Mouse (Mus musculus): ENCODE measurements around the gene Ggt5. TPM values are rescaled to one million over a fixed set of nuclear protein-coding genes. Genes with fewer than 3 reads are reported as not detected.
A peak's percentile ranks its signal among the peaks of the same experiment; 100 is the strongest.

The Ggt5 gene
- total RNA-seq, 4 experiments from 2014 or later, result 3.4 to 4.9 (median 4.9) TPM

DNA sequence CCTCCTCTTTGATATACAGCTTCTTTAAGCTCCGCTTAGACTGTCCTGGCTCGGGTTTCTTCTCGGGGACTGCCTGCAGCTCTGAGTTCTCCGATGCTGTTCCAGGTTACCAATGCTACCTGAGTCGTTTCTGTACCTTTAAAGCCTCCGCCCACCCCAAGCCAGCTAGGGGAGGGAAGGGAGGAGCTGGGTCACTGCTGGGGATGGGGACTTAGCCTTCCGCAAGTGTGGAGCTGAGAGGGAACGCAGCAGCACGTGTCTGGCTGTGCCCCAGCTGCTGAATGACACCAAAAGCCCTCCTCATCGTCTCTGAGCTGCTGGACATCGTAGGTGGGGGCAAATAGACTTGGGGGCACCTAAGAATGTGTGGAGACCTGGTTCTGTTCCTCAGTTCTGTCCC, 20.7 kb upstream of the Ggt5 start:
- no peak for DNase-seq (ENCODE audit: low spot score)

DNA sequence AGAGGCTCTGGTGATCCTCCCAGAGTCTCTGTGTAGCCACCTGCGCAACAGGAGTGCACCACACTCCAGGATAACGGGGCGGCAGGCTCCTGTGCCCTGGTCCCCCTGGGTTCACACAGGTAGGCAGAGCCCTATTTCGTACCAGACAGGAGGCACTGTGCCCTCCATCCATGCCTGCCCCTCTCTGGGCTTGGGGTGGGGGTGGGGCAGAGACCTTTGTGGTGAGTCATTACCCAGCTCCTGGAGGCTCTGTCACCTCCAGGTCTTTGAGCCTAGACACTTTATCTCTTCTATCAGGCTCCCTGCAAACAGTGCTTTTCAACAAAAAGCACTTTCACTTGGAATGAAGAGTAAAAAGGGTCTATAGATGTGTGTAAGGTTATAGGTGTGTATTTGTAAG, 20.3 kb upstream of the Ggt5 start:
- no peak for DNase-seq (ENCODE audit: low spot score)

DNA sequence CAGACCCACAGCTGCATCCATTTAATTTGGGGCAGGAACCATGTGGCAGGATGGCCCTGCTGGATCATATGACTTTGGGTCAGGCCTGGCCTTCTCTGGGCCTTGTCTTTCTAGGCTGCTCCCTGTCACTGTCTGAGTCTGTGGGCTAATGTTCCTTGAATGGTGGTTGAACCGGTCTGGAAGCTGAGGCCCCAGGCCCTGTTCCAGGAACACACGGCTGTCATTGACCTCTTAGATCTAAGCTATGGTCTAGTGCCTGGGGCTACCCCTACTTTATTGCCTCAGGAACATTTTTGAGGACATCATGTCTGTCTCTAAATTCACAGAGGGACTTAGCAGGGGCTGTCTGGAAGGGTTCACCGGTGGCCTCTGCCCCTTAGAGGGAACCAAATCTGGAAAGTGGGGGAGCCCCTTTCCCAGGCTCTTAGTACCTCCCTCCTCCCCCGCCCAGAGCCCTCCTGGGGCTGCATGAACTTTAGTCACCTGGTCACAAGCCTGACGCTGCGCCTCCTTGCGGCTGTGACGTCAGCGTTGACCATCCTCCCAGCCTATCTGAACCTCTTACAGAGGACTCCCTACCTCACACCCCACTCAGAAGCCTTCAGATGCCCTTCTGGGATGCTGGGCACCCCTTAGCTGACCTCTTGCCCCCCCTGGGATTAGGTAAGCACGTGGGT, 18.0 kb upstream of the Ggt5 start:
- no peak for DNase-seq (ENCODE audit: low spot score)

DNA sequence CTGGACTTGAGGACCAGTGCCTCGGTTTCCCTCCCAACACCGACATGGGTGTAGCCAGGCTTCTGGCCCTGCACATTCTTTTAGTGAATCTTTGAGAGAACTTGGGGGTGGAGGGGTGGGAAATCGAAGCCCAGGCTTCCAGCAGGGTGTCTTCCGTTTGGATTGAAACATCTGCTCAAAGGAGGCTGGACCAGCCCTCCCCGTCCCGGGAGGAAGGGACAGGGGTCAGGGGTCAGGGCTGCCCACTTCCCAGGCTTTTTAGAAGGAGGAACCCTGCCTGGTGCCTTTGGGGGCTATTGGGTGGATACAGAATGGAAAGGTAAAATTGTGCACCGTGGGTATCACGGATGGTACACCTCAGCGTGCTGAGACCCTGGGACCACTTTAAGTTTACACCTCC, 17.2 kb upstream of the Ggt5 start:
- no peak for DNase-seq (ENCODE audit: low spot score)

DNA sequence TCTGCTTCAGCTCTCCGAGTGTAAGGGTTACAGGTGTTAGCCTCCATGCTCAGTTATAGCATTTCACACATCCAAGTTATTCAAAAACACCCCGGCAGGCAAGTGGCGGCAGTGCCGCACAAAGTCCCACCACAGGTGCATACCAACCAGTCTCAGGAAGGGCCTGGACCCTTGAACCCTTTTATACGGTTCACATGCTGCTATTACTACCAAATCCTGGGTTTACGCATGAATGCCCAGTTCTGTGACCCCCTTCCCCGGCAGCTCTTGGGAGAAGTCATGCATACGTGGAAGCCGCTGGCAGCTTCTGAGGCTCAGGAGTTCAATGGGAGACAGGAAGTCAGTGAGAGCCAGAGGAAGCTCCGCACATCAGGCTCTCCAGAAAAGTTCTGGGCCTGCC, 16.0 kb upstream of the Ggt5 start:
- DNase-seq (ENCODE audit: low spot score), result no peak

DNA sequence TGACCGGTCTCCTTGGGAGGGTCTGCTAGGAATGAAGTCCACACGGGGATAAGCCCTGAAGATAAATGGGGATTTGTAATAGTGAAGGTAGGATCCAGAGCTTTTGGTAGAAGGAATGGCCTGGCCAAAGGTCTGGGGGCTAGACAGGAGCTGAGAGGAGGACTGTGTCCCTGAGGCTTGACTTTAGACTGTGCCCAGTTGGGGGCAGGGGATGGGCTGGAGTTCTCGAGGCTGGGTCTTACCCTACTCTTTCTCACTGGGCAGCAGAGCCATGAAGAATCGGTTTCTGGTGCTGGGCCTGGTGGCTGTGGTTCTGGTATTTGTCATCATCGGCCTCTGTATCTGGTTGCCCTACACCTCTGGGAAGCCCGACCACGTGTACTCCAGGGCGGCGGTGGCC, 15.2 kb upstream of the Ggt5 start:
- DNase-seq (ENCODE audit: low spot score), result no peak

DNA sequence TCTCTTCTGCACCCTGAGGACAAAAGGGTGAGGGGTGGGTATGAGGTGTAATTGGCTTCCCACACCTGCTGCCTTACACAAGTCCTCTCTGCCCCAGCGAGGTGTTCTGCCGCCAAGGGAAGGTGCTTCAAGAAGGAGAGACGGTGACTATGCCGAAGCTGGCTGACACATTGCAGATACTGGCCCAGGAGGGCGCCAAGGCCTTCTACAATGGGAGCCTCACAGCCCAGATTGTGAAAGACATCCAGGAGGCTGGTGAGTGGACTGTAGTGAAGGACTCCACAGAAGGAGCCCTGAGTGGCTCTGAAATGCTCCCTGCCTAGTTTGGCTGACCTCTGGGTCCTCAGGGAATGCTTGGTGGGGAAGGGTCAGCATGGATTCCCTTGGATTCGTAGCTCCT, 10.0 kb upstream of the Ggt5 start:
- DNase-seq (ENCODE audit: low spot score), result no peak

DNA sequence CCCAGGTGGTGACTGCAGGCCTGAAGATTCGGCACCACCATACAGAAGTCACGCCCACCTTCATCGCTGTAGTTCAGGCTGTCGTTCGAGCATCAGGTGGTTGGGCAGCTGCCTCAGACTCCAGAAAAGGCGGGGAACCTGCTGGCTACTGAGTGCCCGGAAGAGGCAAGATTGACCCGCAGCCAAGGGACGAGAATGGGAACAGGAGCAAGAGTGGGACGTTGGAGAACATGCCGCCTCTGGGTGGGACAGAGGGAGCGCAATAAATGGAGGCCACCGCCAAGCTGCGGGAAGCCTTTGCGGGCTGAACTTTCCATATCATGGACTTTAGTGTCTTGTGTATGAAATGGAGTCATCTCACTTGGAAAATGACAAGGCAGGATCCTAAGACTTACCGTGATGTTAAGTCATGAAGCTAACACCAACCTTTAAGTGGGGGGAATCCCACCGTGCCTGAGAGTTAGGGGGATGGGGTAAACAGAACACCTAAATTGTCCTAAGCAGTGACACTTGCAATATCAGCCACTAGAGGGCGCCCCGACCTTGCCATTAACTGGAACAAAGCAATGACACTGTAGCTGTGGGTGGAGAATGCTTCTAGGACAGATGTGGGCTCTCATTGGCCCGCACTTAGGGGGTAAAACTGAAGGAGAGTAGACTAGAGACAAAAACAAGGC, 3.1 kb upstream of the Ggt5 start:
- peak; percentile 90 for DNase-seq (ENCODE audit: low spot score)

DNA sequence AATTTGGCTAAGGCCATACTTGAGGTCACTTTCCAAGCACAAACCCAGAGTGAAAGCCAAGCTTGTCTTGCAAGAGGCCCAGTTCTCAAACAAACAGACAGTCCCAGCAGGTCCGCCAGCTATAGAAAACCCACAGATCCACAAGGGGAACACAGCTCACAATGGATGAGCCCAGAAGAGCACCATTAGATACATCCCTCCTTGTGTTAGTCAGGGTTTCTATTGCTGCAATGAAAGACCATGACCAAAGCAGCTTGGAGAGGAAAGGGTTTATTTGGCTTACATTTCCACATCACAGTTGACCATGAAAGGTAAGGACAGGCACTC, 2.6 kb upstream of the Ggt5 start:
- no peak for DNase-seq (ENCODE audit: low spot score)

DNA sequence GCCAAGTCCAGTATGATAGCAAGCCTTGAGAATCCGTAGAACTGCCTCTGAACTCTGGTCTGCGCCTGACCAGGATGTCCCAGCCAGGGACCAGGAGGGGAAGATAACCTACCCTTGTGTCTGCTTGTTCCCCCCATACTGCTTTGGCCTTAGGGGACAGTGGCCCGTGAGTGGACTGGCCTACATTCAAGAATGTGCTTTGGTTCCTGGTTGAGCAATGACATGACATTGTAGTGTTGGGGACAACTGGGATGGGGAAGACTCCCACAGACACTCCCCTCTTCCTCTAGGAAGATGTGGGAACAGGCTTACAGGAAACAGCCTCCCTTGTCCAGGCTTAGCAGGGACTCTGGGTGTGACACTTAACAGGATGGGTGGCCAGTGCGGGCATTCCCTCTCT, 1.4 kb upstream of the Ggt5 start:
- DNase-seq (ENCODE audit: low spot score), result peak; percentile 73

DNA sequence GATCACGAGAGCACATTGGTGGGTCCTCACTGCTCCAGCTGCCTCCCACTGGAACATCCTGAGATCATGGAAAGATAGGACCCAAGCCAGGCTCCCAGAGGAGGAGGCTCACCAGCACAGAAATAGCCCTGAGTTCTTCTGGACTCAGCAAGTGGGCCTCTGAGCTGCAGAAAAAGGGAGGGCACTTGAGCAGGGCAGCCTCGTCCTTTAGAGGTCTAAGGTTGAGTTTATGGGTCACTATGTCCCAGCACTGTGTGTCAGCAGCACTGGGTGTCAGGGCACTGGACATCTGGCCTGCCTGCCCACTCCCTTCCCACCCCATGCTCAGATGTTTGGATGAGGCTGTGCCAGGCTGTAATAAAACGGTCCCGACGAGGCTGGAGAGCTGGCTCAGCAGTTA, 804 bp upstream of the Ggt5 start:
- DNase-seq (ENCODE audit: low spot score), result no peak

DNA sequence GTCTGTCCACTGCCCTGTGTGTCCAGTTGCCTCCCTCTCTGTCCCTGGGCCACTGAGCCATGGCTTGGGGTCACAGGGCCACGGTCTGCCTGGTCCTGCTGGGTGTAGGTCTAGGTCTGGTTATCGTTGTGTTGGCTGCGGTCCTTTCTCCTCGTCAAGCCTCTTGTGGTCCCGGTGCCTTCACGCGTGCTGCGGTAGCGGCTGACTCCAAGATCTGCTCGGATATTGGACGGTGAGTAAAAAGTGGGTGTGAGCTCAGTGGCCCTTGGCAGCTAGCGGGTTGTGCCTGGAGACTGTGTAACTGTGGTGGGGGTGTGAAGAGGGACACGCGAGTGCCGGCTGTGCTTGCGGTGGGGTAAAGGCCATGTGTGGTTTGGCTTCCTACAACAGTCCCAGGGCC, 511 bp downstream of the Ggt5 start:
- DNase-seq (ENCODE audit: low spot score), result no peak

DNA sequence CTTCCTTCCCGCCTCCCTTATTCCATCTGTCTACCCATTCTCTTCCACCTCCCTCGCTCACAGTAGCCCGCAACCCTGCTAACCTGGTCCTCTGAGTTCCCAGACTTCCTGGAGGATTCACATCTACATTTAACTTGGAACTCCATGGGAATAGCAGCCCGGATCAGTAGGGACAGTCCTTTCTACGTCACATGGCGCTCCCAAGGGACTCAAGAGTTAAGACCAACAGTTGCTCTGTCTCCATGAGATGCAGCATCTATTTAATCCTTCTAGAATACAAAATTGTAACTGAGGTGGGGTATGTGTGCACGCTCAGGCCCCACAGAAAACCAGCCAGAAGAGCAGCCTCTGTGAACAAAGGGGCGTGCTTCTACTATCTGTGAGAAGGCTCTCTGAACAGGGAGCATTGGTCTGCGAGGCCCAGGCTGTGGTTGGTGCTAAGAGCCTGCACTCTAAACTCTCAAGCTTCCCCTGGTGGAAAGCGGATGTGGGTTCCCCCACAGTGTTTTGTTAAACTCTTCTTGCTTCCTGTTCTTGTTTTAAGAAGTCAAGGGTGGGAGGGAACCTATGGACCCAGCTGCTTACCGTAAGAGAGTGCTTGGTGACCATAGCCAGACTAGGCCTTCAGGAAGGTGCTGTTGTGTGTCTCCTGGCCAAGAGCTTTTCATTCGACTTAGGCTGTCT, 2.2 kb downstream of the Ggt5 start:
- DNase-seq (ENCODE audit: low spot score), result peak; percentile 77

DNA sequence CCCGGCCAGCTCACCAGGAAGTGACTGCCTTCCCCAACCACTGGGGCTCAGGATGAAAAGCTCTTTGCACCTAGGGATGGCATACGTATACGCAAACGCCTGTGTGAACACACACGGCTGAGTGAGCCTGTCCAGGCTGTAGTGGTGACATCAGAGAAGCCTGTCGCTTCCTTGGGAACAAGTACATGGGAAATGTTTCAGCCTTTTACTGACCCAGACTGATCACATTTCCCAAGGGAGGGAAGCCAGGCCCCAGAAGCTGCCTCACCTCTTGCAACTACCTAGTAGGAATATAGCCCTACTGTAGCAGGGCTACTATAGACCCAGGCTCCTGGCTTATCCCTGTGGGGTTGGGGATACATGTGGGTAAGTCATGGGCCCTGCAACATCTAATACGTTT, 3.4 kb downstream of the Ggt5 start:
- no peak for DNase-seq (ENCODE audit: low spot score)

DNA sequence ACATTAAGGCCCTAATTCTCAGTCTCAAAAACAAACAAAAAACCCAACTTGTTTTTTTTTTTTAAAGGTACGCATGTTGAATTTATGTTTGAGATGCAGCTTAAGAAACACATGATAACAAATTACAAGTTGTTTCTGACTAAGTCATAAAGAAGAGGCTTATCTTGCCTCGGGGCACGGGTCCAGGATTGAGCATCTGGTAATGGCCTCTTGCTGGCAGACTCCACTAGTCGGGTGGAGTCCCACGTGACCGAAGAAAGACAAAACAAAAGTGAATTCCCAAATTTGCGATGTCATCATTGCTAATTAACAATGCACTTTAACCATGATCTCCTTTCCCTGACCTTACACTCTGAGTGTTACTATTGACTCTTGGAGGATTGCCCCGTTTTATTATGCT, 6.8 kb downstream of the Ggt5 start:
- peak; percentile 81 for DNase-seq (ENCODE audit: low spot score)

DNA sequence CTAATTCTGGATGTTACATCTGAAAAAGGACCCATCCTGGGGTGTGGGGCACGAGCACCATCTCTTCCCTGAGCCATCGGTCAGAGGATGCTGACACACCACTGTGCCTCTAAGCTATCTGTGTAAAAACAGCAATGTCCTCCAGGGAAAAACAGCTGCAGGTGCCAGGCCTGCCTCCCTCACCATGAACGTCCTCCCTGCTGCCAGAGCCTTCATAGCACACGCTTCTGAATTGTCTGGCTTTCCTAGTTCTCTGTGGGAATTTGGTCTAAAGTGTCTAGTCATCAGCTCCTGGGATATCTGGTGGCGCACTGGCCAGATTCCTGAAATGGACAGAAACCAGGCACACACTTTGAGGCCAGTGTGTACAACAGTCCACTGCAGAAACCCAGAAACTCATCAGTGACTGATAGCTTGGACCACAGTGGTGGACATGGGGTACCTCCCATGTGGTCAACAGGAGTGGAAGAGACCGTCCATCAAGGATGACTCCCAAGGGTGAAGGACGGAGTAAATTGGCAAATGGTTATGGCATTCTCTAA, 11.1 kb downstream of the Ggt5 start:
- no peak for DNase-seq (ENCODE audit: low spot score)

DNA sequence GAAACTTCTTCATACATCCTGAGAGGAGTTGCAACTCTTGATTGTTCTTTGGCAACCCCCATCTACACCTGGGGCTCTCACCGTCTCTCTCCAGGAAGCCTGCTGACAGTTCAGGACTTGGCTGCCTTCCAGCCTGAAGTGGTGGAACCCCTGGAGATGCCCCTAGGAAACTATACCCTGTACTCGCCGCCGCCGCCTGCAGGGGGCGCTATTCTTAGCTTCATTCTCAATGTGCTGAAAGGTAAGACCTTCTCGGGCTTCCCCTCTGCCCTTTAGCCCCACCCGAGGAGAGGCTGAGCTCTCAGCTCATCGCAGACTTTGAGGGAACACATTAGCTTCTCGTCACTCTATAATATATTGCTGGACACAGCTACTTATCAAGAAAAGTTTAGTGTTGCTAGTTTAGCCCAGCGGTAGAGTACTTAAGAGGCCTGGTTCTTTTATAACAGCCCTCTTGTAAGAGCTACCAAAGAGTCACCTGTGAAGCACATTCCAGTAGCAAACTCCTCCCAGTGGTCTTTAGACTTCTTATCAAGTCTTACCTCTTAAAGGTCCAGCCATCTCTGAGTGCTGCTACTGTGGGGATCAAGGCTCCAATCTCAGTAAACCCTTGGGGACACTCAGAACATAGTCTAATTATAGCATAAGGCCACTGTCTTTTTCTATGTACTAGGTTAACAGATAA, 16.2 kb downstream of the Ggt5 start:
- no peak for DNase-seq (ENCODE audit: low spot score)

DNA sequence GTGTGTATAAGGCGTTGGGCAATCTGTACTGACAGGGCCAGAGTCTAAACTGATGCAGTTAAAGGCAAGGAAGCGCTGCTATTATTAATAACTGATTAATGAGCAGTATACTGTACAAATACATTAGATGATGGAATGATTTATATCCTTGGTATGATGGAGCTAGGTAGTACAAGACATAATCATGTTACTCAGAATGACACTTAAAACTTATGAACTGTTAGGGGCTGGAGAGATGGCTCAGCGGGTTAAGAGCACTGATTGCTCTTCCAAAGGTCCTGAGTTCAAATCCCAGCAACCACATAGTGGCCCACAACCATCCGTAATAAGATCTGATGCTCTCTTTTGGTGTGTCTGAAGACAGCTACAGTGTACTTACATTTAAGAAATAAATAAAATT, 18.1 kb downstream of the Ggt5 start:
- no peak for DNase-seq (ENCODE audit: low spot score)

DNA sequence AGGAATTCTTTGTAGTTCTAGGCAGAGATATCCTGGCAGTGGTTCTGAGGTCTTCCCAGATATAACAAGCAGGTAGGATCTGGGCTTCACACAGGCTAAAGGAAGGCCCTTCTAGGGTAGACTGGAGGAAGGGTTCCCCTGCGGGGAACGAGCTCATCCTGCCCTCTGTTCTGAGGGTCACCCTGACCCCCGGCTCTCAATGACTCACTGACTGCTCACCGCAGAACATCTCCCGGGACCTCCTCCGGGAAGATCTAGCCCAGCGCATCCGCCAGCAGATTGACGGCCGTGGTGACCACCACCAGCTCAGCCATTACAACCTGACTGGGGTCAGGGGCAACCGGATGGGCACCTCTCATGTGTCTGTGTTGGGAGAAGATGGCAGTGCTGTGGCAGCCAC, 19.8 kb downstream of the Ggt5 start:
- DNase-seq (ENCODE audit: low spot score), result no peak

DNA sequence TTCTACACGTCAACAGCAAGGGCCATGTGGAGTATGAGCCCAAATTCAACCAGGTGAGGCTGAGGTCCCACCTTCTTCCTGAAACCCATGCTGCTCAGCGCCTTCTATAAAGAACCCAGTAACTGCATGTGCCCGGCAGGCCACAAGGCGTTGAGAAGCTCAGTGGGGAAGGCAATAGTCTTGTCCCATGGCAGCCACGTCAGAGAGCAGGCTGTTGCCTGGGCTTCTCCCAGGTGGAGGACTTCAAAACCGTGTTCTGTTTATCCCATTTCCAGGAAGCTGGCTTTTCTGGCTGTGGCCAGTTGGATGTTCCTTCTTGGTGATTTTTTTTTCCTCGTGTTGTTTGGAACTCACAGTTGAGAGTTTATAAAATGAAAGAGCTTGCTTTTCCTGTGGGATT, 21.3 kb downstream of the Ggt5 start:
- DNase-seq (ENCODE audit: low spot score), result no peak

DNA sequence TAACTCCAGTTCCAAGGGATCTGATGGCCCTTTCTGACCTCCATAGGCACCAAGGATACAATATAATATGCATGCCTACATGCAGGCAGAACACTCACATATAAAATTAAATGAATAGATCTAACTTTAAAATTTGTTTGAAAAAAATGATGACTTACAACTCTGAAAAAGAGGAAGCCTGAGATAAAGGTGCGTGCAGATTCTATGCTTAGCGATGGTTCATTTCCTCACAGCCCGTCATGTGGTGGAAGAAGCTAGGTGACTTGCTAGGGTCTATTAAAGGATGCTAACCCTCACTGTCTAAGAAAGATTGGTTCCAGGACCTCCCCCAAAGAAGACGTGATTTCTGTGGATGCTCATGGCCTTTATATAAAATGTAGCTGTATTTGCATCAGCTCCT, 26.9 kb downstream of the Ggt5 start:
- no peak for DNase-seq (ENCODE audit: low spot score)

DNA sequence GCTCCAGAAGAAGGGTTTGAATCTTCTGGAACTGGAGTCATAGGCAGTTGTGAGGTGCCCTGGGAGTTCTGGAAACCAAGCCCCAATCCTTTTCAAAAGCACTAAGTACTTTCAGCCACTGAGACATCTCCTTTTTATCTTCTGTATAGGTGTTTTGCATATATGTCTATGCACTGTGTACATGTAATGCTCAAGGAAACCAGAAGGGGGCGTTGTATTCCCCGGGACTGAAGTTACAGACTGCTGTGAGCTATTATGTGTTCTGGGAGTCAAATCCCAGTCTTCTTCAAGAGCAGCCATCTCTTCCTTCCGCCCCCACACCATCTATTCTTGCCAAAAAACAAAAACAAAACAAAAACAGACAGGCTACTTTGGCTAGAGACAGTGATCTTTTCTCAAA, 31.7 kb downstream of the Ggt5 start:
- no peak for DNase-seq (ENCODE audit: low spot score)

DNA sequence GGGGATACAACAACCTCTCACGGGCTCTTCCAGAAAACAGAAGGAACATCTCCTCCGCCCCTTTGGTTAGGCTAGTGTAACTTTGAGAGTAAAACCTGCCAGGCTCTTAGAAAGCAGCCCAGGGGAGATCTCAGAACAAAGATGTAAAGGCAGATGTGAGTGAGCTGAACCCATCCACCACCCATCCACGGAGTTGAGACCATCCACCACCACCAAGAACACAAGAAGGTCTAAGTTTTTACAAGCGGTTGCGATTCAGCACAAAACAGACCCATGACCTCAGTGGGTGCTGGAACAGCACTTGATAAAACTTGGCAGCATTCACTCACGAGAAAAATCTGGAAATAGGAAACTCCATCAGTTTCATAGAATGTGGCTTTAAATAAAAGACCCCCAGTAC, 36.8 kb downstream of the Ggt5 start:
- DNase-seq (ENCODE audit: low spot score), result no peak
